Mouse (Mus musculus): ENCODE data around the gene Ctla2b. TPM values are rescaled to one million over a fixed set of nuclear protein-coding genes. Genes with fewer than 3 reads are reported as not detected.

Ctla2b gene
- polyA plus RNA-seq, 1 experiment from 2014 or later, result 6.5 TPM

Other genes with a start within 250 kb of the Ctla2b start
- not detected in 2 replicates for gene BC051665, start 111.1 kb downstream of the Ctla2b start, polyA plus RNA-seq (2015; fragmentation: Nextera tagmentation; extraction: Ambion mirVana)
- not detected in 2 replicates for gene Ctsll3, start 94.6 kb downstream of the Ctla2b start, polyA plus RNA-seq (2015; fragmentation: Nextera tagmentation; extraction: Ambion mirVana)
- gene 4930486L24Rik, start 33.0 kb downstream of the Ctla2b start, polyA plus RNA-seq (2015; fragmentation: Nextera tagmentation; extraction: Ambion mirVana), result 0.76 TPM in 1 of 2 replicates, not detected in the other
- gene Gm49392, start 553 bp downstream of the Ctla2b start, polyA plus RNA-seq (2015; fragmentation: Nextera tagmentation; extraction: Ambion mirVana), result 0.48 TPM in 1 of 2 replicates, not detected in the other
- not detected in 2 replicates for gene Tpbpb, start 7.4 kb upstream of the Ctla2b start, polyA plus RNA-seq (2015; fragmentation: Nextera tagmentation; extraction: Ambion mirVana)
- not detected in 2 replicates for gene Gm49393, start 38.1 kb upstream of the Ctla2b start, polyA plus RNA-seq (2015; fragmentation: Nextera tagmentation; extraction: Ambion mirVana)
- gene Gm49391, start 39.1 kb upstream of the Ctla2b start, polyA plus RNA-seq (2015; fragmentation: Nextera tagmentation; extraction: Ambion mirVana), result 3.9 TPM in 1 of 2 replicates, not detected in the other
- 86.3 and 102 TPM in 2 replicates for gene Ctla2a, start 39.2 kb upstream of the Ctla2b start, polyA plus RNA-seq (2015; fragmentation: Nextera tagmentation; extraction: Ambion mirVana)
- gene Tpbpa, start 44.5 kb upstream of the Ctla2b start, polyA plus RNA-seq (2015; fragmentation: Nextera tagmentation; extraction: Ambion mirVana), result not detected in 2 replicates
- gene Ctsj, start 108.5 kb upstream of the Ctla2b start, polyA plus RNA-seq (2015; fragmentation: Nextera tagmentation; extraction: Ambion mirVana), result 0.11 and 0.24 TPM in 2 replicates
- gene Ctsq, start 143.2 kb upstream of the Ctla2b start, polyA plus RNA-seq (2015; fragmentation: Nextera tagmentation; extraction: Ambion mirVana), result not detected in 2 replicates

Measured in heart, embryonic 13.5 days (tissue).